Mouse (Mus musculus) midbrain, embryonic 11.5 days (tissue): Measurements from ENCODE around the gene Dgka. TPM values are rescaled to one million over a fixed set of nuclear protein-coding genes. Genes with fewer than 3 reads are reported as not detected.

Source experiments
- ATAC-seq: fragments of 200-750 bp; cut with Nextera tagmentation; 2 replicates; pipeline ENCODE4 v1.8.0; 2017; ENCODE audit warnings: moderate TSS enrichment, moderate library complexity; ENCODE audit not compliant: low FRiP score
- DNase-seq: peaks from one replicate; pipeline ENCODE4 v3.0.0; 2015; ENCODE audit warnings: low spot score; ENCODE audit errors: missing footprints
- H3K27ac ChIP-seq: fragments of 300-500 bp; sonication (generic); 2 replicates; pipeline ENCODE4 v1.5.1; 2014; ENCODE audit warnings: low read depth, low read length
- H3K27me3 ChIP-seq: fragments of 300-500 bp; sonication (generic); 2 replicates; pipeline ENCODE4 v1.6.1; 2014; ENCODE audit warnings: mild to moderate bottlenecking, low read length, moderate library complexity, mixed read lengths; ENCODE audit not compliant: control insufficient read depth, insufficient read depth
- H3K36me3 ChIP-seq: fragments of 300-500 bp; sonication (generic); 2 replicates; pipeline ENCODE4 v1.6.1; 2014; ENCODE audit warnings: mild to moderate bottlenecking, low read length, moderate library complexity, mixed read lengths; ENCODE audit not compliant: control insufficient read depth, insufficient read depth
- H3K4me1 ChIP-seq: fragments of 300-500 bp; sonication (generic); 2 replicates; pipeline ENCODE4 v1.6.1; 2014; ENCODE audit warnings: low read length; ENCODE audit not compliant: control insufficient read depth, insufficient read depth
- H3K4me2 ChIP-seq: fragments of 300-500 bp; sonication (generic); 2 replicates; pipeline ENCODE4 v1.6.1; 2014; ENCODE audit warnings: mild to moderate bottlenecking, moderate library complexity
- H3K4me3 ChIP-seq: fragments of 300-500 bp; sonication (generic); 2 replicates; pipeline ENCODE4 v1.5.1; 2014; ENCODE audit warnings: low read depth, low read length
- H3K9ac ChIP-seq: fragments of 300-500 bp; sonication (generic); 2 replicates; pipeline ENCODE4 v1.6.1; 2014; ENCODE audit warnings: low read length
- H3K9me3 ChIP-seq: fragments of 300-500 bp; sonication (generic); 2 replicates; pipeline ENCODE4 v1.6.1; 2016; ENCODE audit warnings: low read length; ENCODE audit not compliant: control insufficient read depth
- WGBS: fragments of 180-500 bp; shearing (Covaris S2); extraction: QIAGEN DNeasy Blood & Tissue Kit; methylation state at CpG from one replicate; pipeline ENCODE4 v1.1.7; 2014; 5-methylcytosine and 5-hydroxymethylcytosine counted together
- polyA plus RNA-seq: library from polyadenylated mRNA; unstranded; fragments of >200 nt; fragmentation: Nextera tagmentation; extraction: Ambion mirVana; gene quantifications from 2 replicates; pipeline ENCODE4 v1.2.1, GENCODE M21; 2014

Dgka gene
- 5.4 and 5.7 TPM in 2 replicates for polyA plus RNA-seq

DNA sequence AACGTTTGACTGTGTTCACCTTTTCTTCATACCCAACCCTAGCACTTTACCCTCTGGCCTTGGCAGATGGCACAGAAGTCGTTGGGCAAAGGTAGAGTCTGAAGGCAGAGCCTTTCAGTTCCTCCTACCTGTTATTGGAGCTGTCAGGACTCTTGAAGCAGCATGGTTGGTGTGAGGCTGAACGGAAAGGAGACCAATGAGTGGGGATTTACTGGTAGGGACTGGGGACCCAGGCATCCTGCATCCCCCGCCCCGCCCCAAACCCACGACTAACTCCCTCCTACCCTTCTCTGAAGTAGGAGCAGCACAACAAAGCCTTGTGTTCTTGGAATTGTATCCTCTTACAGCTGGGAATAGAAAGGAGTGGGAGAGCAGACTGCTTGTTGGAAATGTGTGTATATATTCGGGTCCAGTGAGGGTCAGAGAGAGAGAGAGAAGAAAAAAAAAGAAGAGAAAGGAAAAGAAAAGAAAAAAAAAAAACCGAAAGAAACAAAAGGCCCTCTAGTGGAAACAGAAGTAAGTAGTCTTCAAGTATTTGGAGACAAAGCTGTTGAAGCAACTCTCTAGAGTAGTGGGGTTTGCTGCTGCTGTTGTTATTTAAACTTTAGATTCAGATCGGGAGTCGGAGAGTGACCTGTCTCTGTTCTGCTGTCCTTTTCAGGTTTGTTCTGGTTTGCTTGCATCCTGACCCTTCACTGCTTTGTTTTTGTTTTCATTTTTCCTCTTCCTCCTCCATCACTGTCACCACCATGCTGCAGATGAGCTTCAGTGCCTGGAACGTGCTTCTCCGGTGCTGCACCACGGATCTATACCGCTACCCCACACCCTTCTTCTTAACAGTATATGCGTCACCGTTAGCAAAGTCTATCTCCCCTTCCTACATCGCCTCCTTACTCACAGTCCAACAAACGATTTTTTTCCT, at the start of gene Dgka:
Gene Dgka, minus strand, starts transcription at position 176 of the 922 bp plus-strand sequence.
- Histone ChIP-seq H3K4me2 (peak within 1 kb of the TSS; percentile 93), H3K9ac (peak within 1 kb of the TSS; percentile 69), H3K9me3 (no peaks in the 10 kb centered on the region), H3K27me3 (peaks cover 38% of the 10 kb centered on the region), H3K36me3 (no peaks in the 10 kb centered on the region), H3K4me3 (peak within 1 kb of the TSS; percentile 51), H3K4me1 (peaks cover 14% of the 10 kb centered on the region; the same call in 1 of the 2 replicates), H3K27ac (no peak within 1 kb of the TSS)
- 19% methylated on average over 18 of the region's 18 CpGs for WGBS
- DNase-seq (peak; percentile 91), ATAC-seq (no peak)

- Histone ChIP-seq H3K4me3 (no peak overlapping the region), H3K9ac (no peak overlapping the region), H3K36me3 (no peaks in the 10 kb centered on the region), H3K27ac (no peak overlapping the region), H3K9me3 (no peaks in the 10 kb centered on the region), H3K4me2 (no peak overlapping the region), H3K27me3 (no peaks in the 10 kb centered on the region), H3K4me1 (no peaks in the 10 kb centered on the region)
- ATAC-seq: no peak
- WGBS: 89% methylated on average over 5 of the region's 5 CpGs
- no peak for DNase-seq
Observed at GRCm38 (mm10) chr10:128794391-128794790, 49.7 kb upstream of the Dgka start.

DNA sequence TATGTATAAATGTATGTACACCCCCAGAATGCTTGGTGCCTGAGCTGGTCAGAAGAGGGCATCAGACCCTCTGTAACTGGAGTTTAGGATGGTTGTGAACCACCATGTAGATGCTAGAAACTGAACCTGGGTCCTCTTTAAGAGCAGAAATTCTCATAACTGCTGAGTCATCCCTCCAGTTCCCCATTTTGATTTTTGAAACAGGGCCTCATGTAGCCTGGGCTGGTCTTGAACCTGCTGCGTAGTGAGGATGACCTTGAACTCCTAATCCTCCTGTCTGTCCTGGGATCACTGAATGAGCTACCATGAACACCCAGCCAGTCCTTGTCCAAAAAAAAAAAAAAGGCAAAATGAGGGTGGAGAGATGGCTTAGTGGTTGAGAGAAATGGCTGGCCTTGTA, 48.6 kb upstream of the Dgka start:
- no peaks in the 10 kb centered on the region for H3K27me3 ChIP-seq
- no peak for DNase-seq
- H3K27ac ChIP-seq: no peak overlapping the region
- H3K4me1 ChIP-seq: no peaks in the 10 kb centered on the region
- no peak overlapping the region for H3K9ac ChIP-seq
- WGBS: 98% methylated on average over 1 of the region's 1 CpGs
- no peak overlapping the region for H3K4me3 ChIP-seq
- no peaks in the 10 kb centered on the region for H3K36me3 ChIP-seq
- H3K4me2 ChIP-seq: no peak overlapping the region
- ATAC-seq: no peak
- H3K9me3 ChIP-seq: no peaks in the 10 kb centered on the region

DNA sequence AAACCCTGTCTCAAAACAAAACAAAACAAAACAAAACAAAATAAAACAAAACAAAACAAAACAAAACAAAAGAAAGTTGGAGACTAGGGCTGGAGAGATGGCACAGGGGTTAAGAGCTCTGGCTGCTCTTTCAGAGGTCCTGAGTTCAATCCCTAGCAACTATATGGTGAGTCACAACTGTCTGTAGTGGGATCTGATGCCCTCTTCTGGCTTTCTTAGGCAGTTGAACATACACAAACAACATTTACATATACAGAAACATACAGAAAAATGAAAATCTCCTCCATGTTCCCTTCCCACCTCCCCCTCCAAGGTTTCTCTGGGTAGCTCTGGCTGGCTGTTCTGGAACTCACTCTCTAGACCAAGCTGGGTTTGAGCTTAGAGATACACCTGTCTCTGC, 47.4 kb upstream of the Dgka start:
- Histone ChIP-seq H3K4me2 (no peak overlapping the region), H3K9ac (no peak overlapping the region), H3K4me3 (no peak overlapping the region), H3K36me3 (no peaks in the 10 kb centered on the region), H3K9me3 (no peaks in the 10 kb centered on the region), H3K27me3 (no peaks in the 10 kb centered on the region), H3K27ac (no peak overlapping the region), H3K4me1 (no peaks in the 10 kb centered on the region)
- DNase-seq: no peak
- no peak for ATAC-seq

- DNase-seq (no peak), ATAC-seq (no peak)
- no peak within 1 kb of the TSS for H3K4me3 ChIP-seq
- H3K4me2 ChIP-seq: no peak within 1 kb of the TSS
- H3K9me3 ChIP-seq: no peaks in the 10 kb centered on the region
- WGBS: 53% methylated on average over 7 of the region's 7 CpGs
- no peaks in the 10 kb centered on the region for H3K36me3 ChIP-seq
- H3K9ac ChIP-seq: no peak within 1 kb of the TSS
- H3K27ac ChIP-seq: no peak within 1 kb of the TSS
- H3K27me3 ChIP-seq: no peaks in the 10 kb centered on the region
- no peaks in the 10 kb centered on the region for H3K4me1 ChIP-seq
Observed at GRCm38 (mm10) chr10:128790398-128791124, 45.9 kb upstream of the Dgka start, which contains the start of gene Mmp19. Mmp19 (plus strand) TSS chr10:128790910.

GRCm38 (mm10) chr10:128780200-128780599, 35.5 kb upstream of the Dgka start:
- H3K36me3 ChIP-seq: no peaks in the 10 kb centered on the region
- no peaks in the 10 kb centered on the region for H3K9me3 ChIP-seq
- no peak for DNase-seq
- no peak overlapping the region for H3K4me3 ChIP-seq
- H3K4me1 ChIP-seq: no peaks in the 10 kb centered on the region
- no peak for ATAC-seq
- 94% methylated on average over 1 of the region's 1 CpGs for WGBS
- no peak overlapping the region for H3K9ac ChIP-seq
- no peak overlapping the region for H3K4me2 ChIP-seq
- H3K27me3 ChIP-seq: no peaks in the 10 kb centered on the region
- H3K27ac ChIP-seq: no peak overlapping the region

DNA sequence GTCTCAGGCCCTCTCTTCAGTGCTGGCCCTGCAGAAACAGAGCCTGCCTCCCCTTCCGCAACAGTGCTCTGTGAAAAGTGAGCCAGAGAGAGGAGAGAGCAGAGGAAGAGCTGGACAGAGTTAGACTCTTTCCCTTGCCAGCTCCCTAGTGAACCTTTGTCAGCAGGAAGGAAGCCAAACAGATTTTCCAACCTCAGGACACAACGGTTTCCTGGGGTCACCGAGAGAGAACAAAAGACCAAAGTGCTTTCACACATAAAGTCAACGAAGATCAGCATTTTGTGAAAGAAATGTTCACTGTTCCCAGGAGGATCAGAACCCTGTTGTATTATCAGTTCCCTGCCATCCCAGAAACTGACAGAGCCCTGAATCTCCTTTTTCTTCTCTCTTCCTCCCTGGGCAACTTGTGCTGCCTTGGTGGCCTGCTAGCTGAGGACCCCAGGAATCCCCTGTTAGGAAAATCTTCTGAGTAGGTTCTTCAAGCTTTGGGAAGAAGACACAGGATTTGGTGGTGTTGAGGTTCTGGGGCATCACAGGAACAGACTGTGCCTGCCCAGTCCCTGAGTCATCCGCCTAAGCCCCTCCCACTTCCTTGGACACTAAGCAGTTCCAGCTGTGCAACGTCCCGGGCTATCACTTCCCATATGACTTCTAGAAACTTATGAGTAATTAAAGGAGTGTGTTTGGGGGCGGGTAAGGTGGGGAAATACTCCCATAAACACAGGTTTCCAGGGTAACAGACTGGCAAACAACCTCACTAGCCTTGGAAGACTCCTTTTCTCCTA, 34.5 kb upstream of the Dgka start:
- H3K4me3 ChIP-seq: no peak overlapping the region
- no peaks in the 10 kb centered on the region for H3K36me3 ChIP-seq
- 38% methylated on average over 8 of the region's 8 CpGs for WGBS
- no peaks in the 10 kb centered on the region for H3K9me3 ChIP-seq
- H3K4me2 ChIP-seq: no peak overlapping the region
- H3K27ac ChIP-seq: no peak overlapping the region
- DNase-seq: no peak
- no peaks in the 10 kb centered on the region for H3K4me1 ChIP-seq
- ATAC-seq: no peak
- no peak overlapping the region for H3K9ac ChIP-seq
- no peaks in the 10 kb centered on the region for H3K27me3 ChIP-seq

DNA sequence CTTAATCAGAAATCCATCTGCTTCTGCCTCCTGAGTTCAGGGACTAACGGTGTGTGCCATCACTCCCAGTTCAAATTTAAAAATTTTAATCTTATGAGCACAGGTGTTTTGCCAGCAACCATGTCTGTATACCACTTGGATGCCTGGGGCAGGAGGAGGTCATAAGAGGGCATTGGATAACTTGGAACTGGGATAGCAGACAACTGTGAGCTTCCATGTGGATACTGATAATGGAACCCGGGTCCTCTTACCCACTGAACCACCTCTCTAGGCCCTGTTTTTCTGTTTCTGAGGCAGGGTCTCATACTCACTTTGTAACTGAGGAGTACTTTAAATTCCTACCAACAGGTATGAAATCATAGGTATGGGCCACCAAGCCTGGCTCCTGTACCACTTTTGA, 33.8 kb upstream of the Dgka start:
- H3K9ac ChIP-seq: no peak overlapping the region
- no peak overlapping the region for H3K4me2 ChIP-seq
- 91% methylated on average over 2 of the region's 2 CpGs for WGBS
- H3K4me1 ChIP-seq: no peaks in the 10 kb centered on the region
- ATAC-seq (no peak), DNase-seq (no peak)
- no peaks in the 10 kb centered on the region for H3K27me3 ChIP-seq
- no peaks in the 10 kb centered on the region for H3K9me3 ChIP-seq
- H3K36me3 ChIP-seq: no peaks in the 10 kb centered on the region
- H3K27ac ChIP-seq: no peak overlapping the region
- no peak overlapping the region for H3K4me3 ChIP-seq
